12 mouse cellular contexts compared by ENCODE assay signal in genomic region chr1:78016541-78017267, GRCm38 (mm10).
DNase-seq lines count a peak whose midpoint lies in the region; ATAC-seq and TF ChIP-seq lines count a peak whose summit lies in the region.
"Had no signal": no experiment of that assay in that cellular context is flagged by ENCODE, and none has a peak within 500 bp of the region (broad histone marks: within the 10 kb centered on the region; RNA-seq: fewer than 3 reads in every experiment).

No protein-coding gene starts in this region.

- H3K9ac ChIP-seq in kidney, embryonic 15.5 days: no peak overlapping the region
- H3K9ac ChIP-seq in embryonic facial prominence, embryonic 11.5 days (replicated peaks; ENCODE audit: low read length): no peak overlapping the region
- peak overlapping the region; percentile 46; the same call in 1 of the 2 replicates for H3K9ac ChIP-seq in hindbrain, embryonic 14.5 days
- no peak overlapping the region for H3K9ac ChIP-seq in midbrain, embryonic 16.5 days (ENCODE audit: low read depth, low read length)
- H3K9ac ChIP-seq: forebrain, embryonic 13.5 days; liver, embryonic 14.5 days had no signal

- DNase-seq in kidney, adult 8-10 months: no peak
- DNase-seq in embryonic facial prominence, embryonic 11.5 days (ENCODE audit: low spot score): peak; percentile 38
- DNase-seq in hindbrain, embryonic 14.5 days (ENCODE audit: low spot score): peak; percentile 35
- DNase-seq in thymus, adult 2 months: no peak
- DNase-seq in thymus, postnatal 10 days (ENCODE audit: low spot score in 2 of 2): no peak
- DNase-seq: cerebellum, adult 9-11 months had no signal

- H3K4me3 ChIP-seq in kidney, embryonic 15.5 days (replicated peaks): no peak overlapping the region
- no peak overlapping the region for H3K4me3 ChIP-seq in embryonic facial prominence, embryonic 11.5 days (ENCODE audit: low read depth, low read length)
- H3K4me3 ChIP-seq in hindbrain, embryonic 14.5 days (replicated peaks; ENCODE audit: low read length): no peak overlapping the region
- H3K4me3 ChIP-seq in midbrain, embryonic 16.5 days (ENCODE audit: low read depth, low read length): peak overlapping the region; percentile 17
- no peak overlapping the region for H3K4me3 ChIP-seq in thymus, adult 2 months (ENCODE audit: control insufficient read depth, insufficient read depth, low read length)
- H3K4me3 ChIP-seq: forebrain, embryonic 13.5 days; heart, embryonic 10.5 days had no signal

- peaks cover 91% of the 10 kb centered on the region for H3K27me3 ChIP-seq in kidney, embryonic 15.5 days
- no peaks in the 10 kb centered on the region for H3K27me3 ChIP-seq in embryonic facial prominence, embryonic 11.5 days (ENCODE audit: control insufficient read depth, insufficient read depth, low read length)
- no peaks in the 10 kb centered on the region for H3K27me3 ChIP-seq in hindbrain, embryonic 14.5 days (ENCODE audit: control insufficient read depth, insufficient read depth, low read length)
- H3K27me3 ChIP-seq in midbrain, embryonic 16.5 days (ENCODE audit: control insufficient read depth, insufficient read depth, low read depth, low read length): no peaks in the 10 kb centered on the region
- H3K27me3 ChIP-seq in thymus, adult 2 months (ENCODE audit: control insufficient read depth, insufficient read depth, low read length): no peaks in the 10 kb centered on the region
- H3K27me3 ChIP-seq: forebrain, embryonic 13.5 days had no signal

- no peak for TF ChIP-seq POLR2A in thymus, adult 2 months (IDR thresholded peaks at IDR 0.05; ENCODE audit: control insufficient read depth, extremely low read depth, insufficient read depth, low read length, poor library complexity)

- no peak overlapping the region for H3K27ac ChIP-seq in kidney, embryonic 15.5 days
- H3K27ac ChIP-seq in embryonic facial prominence, embryonic 11.5 days (replicated peaks; ENCODE audit: low read depth, low read length): no peak overlapping the region
- H3K27ac ChIP-seq in hindbrain, embryonic 14.5 days: no peak overlapping the region
- no peak overlapping the region for H3K27ac ChIP-seq in midbrain, embryonic 16.5 days (ENCODE audit: low read length)
- H3K27ac ChIP-seq in thymus, adult 2 months (ENCODE audit: control insufficient read depth, insufficient read depth, low read length): no peak overlapping the region
- H3K27ac ChIP-seq: forebrain, embryonic 13.5 days; heart, embryonic 10.5 days; liver, embryonic 14.5 days had no signal

- ATAC-seq in kidney, embryonic 15.5 days (replicated peaks; ENCODE audit: low FRiP score): no peak
- no peak for ATAC-seq in embryonic facial prominence, embryonic 11.5 days (replicated peaks; ENCODE audit: insufficient number of reproducible peaks, low FRiP score, low TSS enrichment, low read depth)
- ATAC-seq in hindbrain, embryonic 14.5 days (ENCODE audit: low FRiP score): peak; percentile 64; the same call in 1 of the 2 replicates
- ATAC-seq in midbrain, embryonic 16.5 days: no peak
- ATAC-seq: forebrain, embryonic 13.5 days; intestine, embryonic 16.5 days had no signal

- TF ChIP-seq CTCF in thymus, adult 2 months (IDR thresholded peaks at IDR 0.05; ENCODE audit: borderline replicate concordance, control insufficient read depth, extremely low read depth, insufficient read depth, low read length, poor library complexity): no peak

- H3K4me2 ChIP-seq in kidney, embryonic 15.5 days: peak overlapping the region; percentile 37
- no peak overlapping the region for H3K4me2 ChIP-seq in embryonic facial prominence, embryonic 11.5 days (ENCODE audit: low read depth, low read length)
- peak overlapping the region; percentile 47 for H3K4me2 ChIP-seq in hindbrain, embryonic 14.5 days (replicated peaks)
- H3K4me2 ChIP-seq in midbrain, embryonic 16.5 days (ENCODE audit: low read length): peak overlapping the region; percentile 50
- H3K4me2 ChIP-seq: forebrain, embryonic 13.5 days had no signal

- H3K9me3 ChIP-seq in kidney, embryonic 15.5 days (replicated peaks): no peaks in the 10 kb centered on the region
- H3K9me3 ChIP-seq in embryonic facial prominence, embryonic 11.5 days (replicated peaks; ENCODE audit: control insufficient read depth, low read length): no peaks in the 10 kb centered on the region
- no peaks in the 10 kb centered on the region for H3K9me3 ChIP-seq in hindbrain, embryonic 14.5 days (ENCODE audit: control insufficient read depth, low read length)
- H3K9me3 ChIP-seq in midbrain, embryonic 16.5 days (replicated peaks; ENCODE audit: control insufficient read depth, low read length, poor library complexity, severe bottlenecking): no peaks in the 10 kb centered on the region
- H3K9me3 ChIP-seq: forebrain, embryonic 13.5 days; heart, embryonic 10.5 days had no signal

- 16% methylated on average over 18 of the region's 18 CpGs for WGBS in kidney, embryonic 15.5 days
- 35% methylated on average over 18 of the region's 18 CpGs for WGBS in embryonic facial prominence, embryonic 11.5 days
- 39% methylated on average over 18 of the region's 18 CpGs for WGBS in hindbrain, embryonic 14.5 days
- WGBS in midbrain, embryonic 16.5 days: 35% methylated on average over 18 of the region's 18 CpGs
- 85% methylated on average over 18 of the region's 18 CpGs for WGBS in thymus, adult 2 months

- H3K36me3 ChIP-seq in kidney, embryonic 15.5 days: no peaks in the 10 kb centered on the region
- no peaks in the 10 kb centered on the region for H3K36me3 ChIP-seq in embryonic facial prominence, embryonic 11.5 days (replicated peaks; ENCODE audit: control insufficient read depth, insufficient read depth, low read depth, low read length)
- H3K36me3 ChIP-seq in hindbrain, embryonic 14.5 days (replicated peaks; ENCODE audit: control insufficient read depth, insufficient read depth): no peaks in the 10 kb centered on the region
- no peaks in the 10 kb centered on the region for H3K36me3 ChIP-seq in midbrain, embryonic 16.5 days (ENCODE audit: control insufficient read depth, insufficient read depth, low read length)
- H3K36me3 ChIP-seq in thymus, adult 2 months (ENCODE audit: control insufficient read depth, insufficient read depth, low read length): no peaks in the 10 kb centered on the region
- H3K36me3 ChIP-seq: heart, embryonic 10.5 days had no signal

- H3K4me1 ChIP-seq in kidney, embryonic 15.5 days: peaks cover 4% of the 10 kb centered on the region; the same call in 1 of the 2 replicates
- no peaks in the 10 kb centered on the region for H3K4me1 ChIP-seq in embryonic facial prominence, embryonic 11.5 days (ENCODE audit: control insufficient read depth, insufficient read depth, low read length)
- peaks cover 6% of the 10 kb centered on the region for H3K4me1 ChIP-seq in hindbrain, embryonic 14.5 days (replicated peaks; ENCODE audit: control insufficient read depth, insufficient read depth, low read length)
- no peaks in the 10 kb centered on the region for H3K4me1 ChIP-seq in midbrain, embryonic 16.5 days (ENCODE audit: control insufficient read depth, insufficient read depth, low read length)
- no peaks in the 10 kb centered on the region for H3K4me1 ChIP-seq in thymus, adult 2 months (replicated peaks; ENCODE audit: control insufficient read depth, insufficient read depth, low read length)
- H3K4me1 ChIP-seq: forebrain, embryonic 13.5 days; heart, embryonic 10.5 days had no signal

Comparison
In these comparisons a context has a peak if more than half of its experiments do, and no peak if none do; other contexts are left out.
1. DNase-seq: peak in embryonic facial prominence, embryonic 11.5 days (single experiment) and hindbrain, embryonic 14.5 days (single experiment); none in kidney, adult 8-10 months (0 of 2), thymus, adult 2 months (single experiment) and thymus, postnatal 10 days (0 of 2).